Mouse (Mus musculus): ENCODE measurements at regions not wholly inside any gene's neighbourhood (a gene's known extent, or its start where the extent isn't known, plus 50 kb on each side); places are given as distances from the start of the nearest gene placed in this dataset.

DNA sequence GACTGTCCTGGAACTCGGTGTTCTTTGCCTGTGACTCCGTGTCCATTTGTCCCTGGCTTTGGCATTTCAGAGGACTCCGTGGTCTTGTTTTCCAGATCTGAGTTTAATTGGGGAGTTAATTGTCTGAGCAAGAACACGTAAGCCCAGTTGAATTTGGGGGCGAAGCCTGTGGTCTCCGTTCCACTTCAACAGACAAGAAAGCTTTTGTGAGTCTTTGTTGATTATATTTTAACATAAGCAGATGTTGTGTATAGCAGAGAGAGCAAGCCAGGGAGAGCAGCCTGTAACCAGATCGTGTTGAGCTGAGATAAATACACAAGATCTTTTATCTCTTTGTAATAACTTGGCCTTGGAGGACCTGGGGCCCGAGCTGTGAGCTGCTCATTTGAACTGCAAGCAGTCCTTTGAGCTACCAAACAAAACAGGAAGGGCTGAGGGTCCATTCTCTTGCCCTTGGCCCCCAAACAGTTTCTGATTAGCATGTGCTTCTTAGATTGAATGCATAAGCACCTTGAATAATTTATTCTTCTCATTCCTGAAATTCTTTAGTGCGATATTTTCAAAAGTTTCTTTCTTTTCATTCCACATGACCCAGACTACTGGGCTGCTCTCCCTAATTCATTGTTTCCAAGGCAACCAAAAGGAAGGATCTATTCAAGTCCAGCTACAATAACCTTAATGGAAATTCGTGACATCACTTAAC, 111.1 kb downstream of the Nufip1 start:
- no peak for TF ChIP-seq HCFC1 (IDR thresholded peaks at IDR 0.05; ENCODE audit: borderline replicate concordance, insufficient read depth, low read length)
- TF ChIP-seq ZC3H11A (IDR thresholded peaks at IDR 0.05; ENCODE audit: borderline replicate concordance, low read depth, low read length), result no peak
